Mouse (Mus musculus): ENCODE data around the gene Inip.

Gene Inip

DNA sequence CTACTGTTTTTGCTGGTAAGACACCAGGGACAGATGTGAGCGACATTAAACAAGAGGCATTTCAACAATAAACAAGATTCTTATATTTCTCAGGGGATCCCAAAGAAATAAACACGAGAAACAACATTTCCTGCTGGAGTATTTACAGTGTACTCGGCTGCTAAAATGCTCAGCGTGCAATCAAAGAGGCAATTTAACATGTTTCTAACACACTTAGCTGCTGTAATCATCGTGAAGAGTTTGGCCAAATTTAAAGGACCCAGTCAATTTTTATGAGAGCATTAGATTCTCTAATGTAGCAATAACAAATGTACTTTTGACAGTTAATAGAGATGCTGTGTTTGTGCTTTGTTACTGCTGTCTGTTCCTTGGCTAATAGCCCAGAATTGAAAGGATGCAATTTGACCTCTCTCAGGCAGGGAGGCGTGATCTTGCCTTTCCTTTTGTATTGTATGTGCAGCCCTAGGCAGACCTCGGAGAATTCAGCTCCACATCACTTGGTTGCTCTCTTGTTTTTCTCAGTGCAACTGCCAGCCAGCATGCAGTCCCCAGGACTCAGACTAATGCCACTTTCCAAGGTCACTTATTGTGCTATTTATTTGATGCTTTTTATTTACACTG, 35.9 kb downstream of the Inip start:
- peak; percentile 75 for DNase-seq

GRCm38 (mm10) chr4:59764950-59765349, 36.4 kb downstream of the Inip start:
- DNase-seq = no peak

DNA sequence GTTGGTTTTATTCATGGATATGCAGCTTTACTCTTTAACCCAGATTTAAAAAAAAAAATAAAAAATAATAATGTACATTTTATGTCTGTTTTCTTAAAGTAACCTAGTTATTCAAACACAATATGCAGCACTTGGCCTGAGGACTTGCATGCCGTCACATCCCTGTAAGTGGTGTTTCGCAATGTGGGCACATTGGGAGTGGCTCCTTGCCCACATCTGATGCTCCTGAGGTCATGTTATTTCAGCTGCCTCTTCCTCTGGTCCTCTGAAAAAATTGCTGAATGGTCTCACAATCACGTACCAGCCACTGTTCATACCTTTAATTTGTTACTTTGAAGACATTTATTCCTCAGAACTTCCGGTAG, 40.0 kb downstream of the Inip start:
- DNase-seq = no peak

DNA sequence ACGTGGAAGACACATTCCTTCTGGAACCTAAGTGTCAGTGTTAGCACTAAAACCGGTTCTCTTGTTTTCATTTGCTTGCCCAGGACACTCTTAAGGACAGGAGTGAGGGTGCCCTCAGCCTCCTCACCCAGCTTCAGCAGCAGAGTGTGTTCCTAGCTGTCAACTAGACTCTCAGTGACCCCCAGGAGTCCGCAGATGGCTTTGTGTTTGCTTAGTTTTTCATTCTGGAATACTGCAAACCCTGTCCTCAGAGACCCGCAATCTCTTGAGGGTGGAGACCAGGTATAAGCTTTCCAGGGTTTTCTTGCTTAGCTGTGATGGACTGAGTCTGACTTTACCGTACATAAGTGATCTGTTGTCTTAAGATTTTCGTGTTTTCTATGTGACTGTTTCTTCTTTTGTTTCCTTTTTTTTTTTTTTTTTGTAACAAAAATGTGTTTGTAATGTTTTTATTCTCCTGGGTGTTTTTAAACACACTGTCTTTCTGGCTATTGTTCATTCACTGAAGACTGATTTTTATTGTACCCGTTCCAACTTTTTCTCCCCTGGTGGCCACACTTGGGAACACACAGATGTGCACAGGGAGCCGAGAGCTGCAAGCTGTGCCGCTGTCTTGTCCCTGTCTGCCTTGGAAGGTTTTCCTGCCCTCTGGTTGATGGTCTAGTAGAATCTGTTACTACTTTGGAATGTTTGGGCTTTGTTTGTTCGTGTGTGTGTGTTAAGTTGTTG, 40.6 kb downstream of the Inip start:
- peak; percentile 66 for DNase-seq

DNA sequence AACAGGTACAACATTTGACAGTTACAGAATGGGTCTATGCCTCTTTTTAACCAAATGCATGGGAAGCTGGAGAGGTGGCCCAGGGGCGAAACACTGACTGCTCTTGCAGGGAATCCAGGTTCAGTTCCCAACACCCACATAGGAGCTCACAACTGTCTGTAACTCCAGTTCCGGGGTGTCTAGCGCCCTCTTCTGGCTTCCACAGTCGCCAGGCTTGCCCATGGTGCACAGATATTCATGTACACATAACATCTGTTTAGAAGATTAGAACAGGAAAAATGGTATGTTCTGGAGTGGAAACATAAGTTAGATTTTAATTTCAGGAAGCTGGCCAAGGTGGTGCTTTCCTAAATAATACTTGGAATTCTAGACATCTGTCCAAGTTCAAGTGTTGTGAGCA, 41.4 kb downstream of the Inip start:
- DNase-seq = no peak

DNA sequence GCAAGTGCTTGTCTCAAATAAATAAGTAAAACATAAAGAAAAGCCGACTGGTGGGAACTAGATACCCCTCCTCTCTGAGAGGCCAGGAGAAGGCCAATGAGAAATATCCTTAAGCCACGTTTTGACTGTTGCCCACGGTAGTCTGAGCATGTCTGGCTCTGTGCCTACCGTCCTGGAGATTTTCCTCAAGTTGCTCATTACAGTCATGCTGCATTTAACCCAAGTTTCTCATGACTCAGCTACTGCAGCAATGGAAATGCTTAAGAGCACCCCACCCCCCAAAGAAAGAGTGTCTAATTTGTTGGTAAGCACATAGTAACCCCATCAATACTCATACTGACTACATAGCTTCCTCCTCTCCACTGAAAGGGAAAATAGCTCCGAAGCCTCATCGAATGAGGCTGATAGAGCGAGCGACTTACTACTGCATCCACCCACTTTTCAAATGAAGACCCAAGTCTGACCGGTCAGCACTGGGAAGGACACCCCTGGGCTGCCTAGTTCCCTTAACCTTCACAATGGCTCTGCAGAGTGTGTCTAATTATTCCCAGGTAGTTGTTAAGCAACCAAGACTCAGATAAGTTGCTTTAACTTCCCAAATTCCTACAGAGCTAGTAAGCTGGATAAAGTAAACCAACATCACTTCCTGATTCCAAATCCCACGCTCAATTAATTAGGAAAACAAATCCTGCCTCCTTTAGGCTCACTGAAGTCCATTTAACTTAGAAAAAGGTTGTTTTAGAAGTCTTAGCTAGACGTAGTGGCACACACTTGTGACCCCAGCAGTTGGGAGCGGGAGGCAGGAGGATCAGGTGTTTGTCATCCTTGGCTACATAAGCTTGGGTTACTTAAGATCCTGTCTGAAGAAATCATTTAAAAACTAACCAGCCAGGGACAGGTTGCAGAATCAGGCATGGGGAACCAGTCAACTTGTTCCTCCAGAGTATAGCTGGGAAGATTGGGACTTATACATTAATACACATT, 43.6 kb downstream of the Inip start:
- DNase-seq = no peak

DNA sequence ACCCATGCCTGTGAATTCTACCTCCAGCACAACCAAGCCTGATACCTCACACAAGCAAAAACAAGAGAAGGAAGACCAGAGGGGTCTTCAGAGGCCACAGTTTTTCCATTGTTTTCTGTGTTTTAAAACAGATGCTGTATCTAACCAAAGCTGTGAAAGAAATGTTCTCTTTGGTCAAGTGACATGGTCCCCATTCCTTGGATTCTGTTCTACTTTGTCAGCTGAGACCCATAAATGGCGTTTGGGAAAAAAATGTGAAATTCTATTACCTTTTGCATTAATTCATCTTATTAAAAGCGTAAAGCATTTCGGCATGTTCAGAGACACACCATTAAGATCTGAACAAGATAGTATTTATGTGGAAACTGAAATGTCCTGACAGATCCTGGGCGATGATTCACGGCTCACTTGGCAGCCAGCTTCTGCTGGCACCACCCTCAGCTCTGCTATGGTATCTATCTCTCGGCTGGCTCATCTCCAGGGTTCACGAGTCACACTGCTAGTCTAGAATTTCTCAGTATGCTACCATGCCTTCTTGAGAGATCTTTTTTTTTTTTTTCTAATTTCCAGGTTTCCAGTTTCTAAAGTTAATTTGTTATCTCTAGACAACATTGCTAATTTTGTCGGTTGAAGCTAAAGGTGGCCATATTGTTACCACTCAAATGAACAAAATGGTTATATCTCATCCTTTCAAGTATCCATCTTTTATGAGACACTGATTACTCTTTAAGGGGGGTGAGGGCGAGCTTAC, 44.9 kb downstream of the Inip start:
- DNase-seq = peak; percentile 15

DNA sequence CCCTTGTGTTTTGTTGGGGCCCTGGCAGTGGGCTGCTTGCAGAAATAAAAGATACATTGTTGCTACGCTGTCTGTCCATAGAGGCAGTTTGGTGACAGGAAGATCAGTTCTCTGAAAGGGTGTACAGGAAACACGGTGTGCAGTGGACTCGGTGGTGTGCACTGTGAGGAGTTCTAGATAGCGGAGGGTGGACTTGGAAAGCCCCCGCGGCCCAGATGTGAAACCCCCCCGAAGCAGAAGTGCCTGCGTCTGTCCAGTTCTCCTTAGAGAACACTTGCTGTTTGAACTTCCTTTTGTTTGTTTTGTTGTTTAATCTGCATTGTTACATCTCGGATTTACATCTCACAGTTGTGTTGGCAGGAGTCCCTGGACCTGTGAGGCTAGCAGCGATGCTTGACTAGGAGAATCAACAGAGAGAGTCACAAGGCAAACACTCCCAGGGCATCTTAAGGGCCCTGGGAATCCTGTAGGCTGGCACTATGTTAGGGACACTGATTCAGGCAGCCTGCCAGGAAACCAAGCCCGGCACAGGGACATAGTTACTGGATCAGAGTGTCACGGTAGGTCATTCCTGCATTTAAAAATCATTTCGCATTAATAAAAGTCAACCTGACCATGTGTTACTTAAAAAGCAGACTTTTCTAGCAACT, 47.8 kb downstream of the Inip start:
- no peak for DNase-seq

GRCm38 (mm10) chr4:59739882-59740281, 61.5 kb downstream of the Inip start:
- no peak for DNase-seq

DNA sequence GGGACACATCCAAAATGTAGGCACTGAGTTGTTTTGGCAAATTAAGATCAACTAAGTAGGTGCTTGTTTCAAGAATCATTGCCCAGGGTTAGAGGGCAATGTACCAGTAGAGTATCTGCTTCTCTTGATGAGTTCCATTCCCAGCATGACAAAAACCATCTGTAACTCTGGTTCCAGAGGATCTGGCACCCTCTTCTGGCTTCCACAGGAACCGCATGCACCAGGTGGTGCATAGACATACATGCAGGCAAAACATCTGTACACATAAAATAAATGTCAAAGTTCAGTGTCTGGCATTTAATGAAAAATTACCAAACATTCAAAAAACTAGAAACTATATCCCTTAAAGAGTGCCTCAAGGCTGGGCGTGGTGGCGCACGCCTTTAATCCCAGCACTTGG, 62.1 kb downstream of the Inip start:
- DNase-seq = no peak

GRCm38 (mm10) chr4:59731544-59731943, 69.8 kb downstream of the Inip start:
- no peak for DNase-seq

DNA sequence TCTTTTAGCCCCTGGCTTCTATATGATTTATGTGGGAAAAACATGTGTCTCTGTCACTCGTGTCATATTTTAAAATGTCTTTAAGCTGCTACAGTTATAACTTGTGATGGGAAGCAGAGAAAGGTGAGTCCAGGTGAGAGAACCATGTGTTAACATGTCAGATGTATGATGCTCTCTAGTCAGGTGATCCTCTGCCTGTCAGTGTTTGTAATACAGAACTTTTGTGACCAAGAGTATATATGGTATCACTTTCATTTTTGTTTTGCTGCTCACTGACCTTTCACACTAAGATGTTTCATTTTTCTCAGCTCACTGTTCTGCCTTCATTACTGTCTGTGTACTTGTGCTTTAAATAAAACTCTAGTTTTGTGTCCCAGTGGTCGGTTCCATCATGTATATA, 72.5 kb downstream of the Inip start:
- no peak for DNase-seq

DNA sequence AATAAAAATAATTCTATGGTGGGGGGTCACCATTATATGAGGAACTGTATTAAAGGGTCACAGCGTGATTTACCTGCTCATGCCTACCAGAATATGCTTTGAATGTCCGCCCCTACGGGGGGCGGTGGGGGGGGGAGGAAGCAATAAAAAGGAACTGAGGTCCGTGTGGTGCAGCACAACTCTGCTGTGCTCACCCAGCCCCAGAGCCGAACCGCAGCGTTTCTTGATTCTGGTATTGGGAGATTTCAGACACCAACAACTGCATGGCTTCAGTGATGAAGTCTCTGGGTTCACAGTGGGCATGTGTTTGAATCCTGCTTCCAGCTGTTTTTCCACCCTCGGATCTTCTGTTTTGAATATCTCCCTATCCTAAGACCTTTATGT, 73.5 kb downstream of the Inip start:
- DNase-seq = no peak

DNA sequence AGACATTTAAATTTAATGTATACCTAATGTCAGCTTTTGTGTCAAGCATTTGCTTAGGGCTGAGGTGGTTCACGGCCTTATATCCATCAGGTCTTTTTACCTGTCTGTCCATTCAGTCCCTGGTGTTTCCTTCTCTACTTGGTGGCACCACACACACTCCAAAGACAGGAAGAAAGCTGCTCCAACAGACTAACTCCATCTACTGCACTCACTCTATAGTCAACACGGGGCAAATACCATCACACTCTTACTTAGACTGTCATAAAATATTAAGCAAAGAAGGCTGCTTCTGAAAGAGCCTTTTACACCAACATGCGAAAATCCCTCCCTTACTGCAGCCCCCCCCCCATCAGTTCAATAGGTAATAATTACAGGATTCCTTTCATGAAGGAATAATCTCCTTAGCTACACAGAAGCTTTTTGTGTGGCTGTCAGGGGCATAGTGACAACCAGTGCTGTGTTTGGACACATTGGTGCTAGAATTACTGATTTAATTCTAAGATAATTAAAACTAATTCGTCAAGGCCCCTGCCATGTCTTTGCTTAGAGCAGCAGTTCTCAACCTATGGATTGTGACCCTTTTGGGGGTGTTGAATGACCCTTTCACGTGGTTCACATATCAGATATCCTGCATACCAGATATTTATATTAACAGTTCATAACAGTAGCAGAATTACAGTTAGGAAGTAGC, 74.1 kb downstream of the Inip start:
- no peak for DNase-seq

- no peak for DNase-seq
Observed at GRCm38 (mm10) chr4:59726501-59726900, 74.9 kb downstream of the Inip start.

- no peak for DNase-seq
Observed at GRCm38 (mm10) chr4:59725579-59725978, 75.8 kb downstream of the Inip start.

DNA sequence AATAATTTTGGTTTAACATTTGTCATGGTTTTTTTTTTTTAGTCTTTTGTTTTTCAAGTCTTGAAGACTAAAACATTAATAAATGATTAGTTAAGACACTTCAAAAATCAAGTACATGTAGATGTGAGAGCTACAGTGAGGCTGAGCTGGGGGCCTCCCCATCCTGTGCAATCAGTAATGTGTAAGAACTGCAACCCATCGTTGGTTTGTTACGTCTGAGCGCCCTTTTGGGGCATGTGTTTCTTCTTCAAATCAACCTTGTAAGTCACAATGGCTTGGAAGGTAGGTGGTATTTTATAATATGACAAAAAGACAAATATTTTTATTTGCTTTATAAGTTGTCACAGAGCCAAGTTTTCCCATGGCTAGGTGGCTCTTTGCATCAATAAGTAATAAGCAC, 79.6 kb downstream of the Inip start:
- no peak for DNase-seq

Measured in retina, postnatal 1 day (tissue).